Mouse (Mus musculus): ENCODE data around the gene Taldo1.
"Not testable (repeated sequence)": the region's sequence is repeated elsewhere in the genome, so short reads cannot be mapped to it uniquely, and the experiment has no call there.

Gene Taldo1

GRCm38 (mm10) chr7:141439140-141439679, 47.2 kb downstream of the Taldo1 start:
- no peak for DNase-seq (ENCODE audit: extremely low read depth, low read depth)

DNA sequence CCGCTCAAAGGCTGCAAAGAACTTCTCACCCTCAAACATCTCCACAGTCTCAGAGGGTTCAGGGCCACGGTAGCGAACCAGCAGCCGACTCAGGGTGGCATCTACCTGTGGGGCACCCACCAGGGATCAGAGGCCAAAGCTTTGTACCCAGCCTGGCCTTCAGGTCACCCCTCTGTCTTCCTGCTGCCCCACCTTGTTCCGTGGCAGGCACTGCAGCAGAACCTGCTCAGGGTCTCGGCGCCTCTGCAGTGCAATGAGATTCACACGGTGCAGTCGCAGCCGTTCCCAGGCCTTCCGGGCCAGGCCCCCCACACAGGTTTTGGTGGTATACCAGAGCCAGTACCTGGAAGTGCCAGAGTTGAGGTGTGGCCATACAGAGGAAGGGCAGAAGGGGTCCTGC, 47.8 kb downstream of the Taldo1 start:
- no peak for DNase-seq (ENCODE audit: extremely low read depth, low read depth)

GRCm38 (mm10) chr7:141440613-141441012, 48.6 kb downstream of the Taldo1 start:
- DNase-seq (ENCODE audit: extremely low read depth, low read depth) = no peak

DNA sequence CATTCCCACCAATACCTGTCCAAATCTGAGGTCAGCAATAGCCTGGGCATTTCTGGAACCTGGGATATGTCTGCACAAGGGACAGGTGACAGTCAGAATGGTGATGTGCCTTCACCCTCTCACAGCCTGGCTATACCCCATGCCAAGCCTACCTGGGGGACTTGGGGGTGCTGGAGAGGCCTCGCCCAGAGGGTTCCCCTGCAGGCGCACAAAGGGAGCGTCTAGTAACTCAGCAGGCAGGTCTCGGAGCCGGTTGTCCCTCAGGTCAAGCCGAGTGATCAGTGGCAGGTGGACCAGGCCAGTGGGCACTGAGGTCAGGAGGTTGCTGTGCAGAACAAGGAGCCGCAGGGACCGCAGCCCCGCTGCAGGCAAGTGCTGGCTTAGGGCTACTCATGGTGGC, 49.5 kb downstream of the Taldo1 start:
- no peak for DNase-seq (ENCODE audit: extremely low read depth, low read depth)

- DNase-seq (ENCODE audit: extremely low read depth, low read depth) = no peak
These were observed 50.2 kb downstream of the Taldo1 start for GRCm38 (mm10) chr7:141442199-141442598.

DNA sequence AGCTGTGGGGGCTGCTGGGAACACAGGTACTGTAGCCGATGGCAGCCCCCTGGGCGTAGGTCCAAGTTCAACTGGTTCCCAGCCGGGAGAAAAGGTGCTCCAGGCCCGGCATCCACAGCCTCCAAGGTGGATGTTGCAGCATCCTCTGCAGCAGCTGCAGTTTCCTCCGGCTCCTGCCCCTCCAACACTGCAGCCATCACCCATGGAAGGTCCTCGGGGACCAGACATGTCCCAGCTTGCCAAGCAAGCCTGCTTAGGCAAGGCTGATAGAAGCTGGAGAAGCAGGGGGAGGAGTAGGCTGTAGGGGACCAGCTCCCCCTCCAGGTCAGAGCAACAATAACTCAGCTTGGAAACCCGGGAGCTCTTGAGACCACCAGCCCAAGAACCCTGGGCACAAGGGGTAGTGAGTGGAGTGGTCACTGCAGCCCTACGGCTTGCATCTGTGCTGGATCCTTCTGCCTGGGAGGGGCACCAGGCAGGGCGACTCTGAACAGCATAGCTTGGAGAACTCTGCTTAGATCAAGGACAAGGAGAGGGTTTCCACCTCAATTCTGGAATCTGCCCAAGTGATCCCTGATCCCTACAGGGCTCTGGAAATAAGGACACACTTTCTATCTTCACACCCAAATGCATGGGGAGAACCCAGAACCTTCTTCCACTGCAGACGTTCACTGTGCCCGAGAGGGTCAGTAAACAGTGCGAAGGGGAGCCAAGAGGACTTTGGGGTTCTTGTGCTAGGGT, 51.3 kb downstream of the Taldo1 start:
- no peak for DNase-seq (ENCODE audit: extremely low read depth, low read depth)

GRCm38 (mm10) chr7:141443828-141444237, 51.8 kb downstream of the Taldo1 start, which contains the start of gene Pidd1:
Pidd1 (minus strand) TSS chr7:141444025.
- peak; percentile 65 for DNase-seq (ENCODE audit: extremely low read depth, low read depth)

DNA sequence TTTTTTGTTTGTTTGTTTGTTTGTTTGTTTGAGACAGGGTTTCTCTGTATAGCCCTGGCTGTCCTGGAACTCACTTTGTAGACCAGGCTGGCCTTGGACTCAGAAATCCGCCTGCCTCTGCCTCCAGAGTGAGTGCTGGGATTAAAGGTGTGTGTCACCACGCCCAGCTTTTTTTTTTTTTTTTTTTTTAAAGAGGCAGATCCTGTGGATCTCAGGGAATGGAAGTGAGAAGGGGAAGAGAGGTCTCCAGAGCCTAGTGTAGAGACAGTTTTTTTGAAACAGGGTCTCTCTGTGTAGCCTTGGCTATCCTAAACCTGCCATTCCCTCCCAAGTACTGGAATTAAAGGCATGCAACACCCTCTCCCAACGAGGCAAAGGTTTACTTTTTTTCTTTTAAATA, 54.4 kb downstream of the Taldo1 start:
- not testable (repeated sequence) for DNase-seq (ENCODE audit: extremely low read depth, low read depth)

DNA sequence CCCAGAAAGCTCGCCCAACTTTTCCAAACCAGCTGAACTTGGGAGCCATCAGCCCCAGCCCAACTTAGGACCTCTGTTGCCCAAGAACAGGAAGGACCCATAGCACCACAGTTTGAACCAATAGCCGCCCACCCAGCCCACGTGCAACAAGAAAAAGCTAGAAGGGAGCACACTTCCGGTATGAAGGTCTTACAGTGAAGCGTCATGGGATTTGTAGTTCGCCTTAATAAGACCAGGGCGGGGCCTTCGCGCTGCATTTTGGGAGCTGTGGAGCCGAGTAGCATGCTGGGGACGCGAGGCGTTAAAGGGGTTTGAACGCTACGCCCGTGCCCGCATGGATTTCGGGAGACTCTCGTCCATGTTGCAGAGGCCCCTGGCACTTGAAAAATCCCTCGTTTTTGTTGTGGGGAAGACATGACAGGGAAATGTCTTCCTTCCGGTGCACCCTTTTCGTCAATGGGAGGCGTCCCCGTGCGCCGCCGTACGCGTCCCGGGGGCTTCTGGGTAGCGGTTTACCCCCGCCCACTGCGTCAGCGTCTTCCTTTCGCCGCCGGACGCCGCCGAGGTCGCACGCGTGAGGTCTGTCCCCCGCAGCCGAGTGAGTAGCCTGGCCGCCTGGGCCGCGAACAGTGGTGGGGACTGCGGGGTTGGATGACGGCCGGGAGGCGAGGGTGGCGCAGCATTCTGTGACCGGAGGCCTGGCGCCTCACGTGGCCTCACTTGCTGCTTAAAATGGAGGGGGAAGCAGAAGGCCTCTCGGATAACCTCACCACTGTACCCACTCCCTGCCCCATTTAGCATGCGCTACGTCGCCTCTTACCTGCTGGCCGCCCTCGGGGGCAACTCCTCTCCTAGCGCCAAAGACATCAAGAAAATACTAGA, 55.4 kb downstream of the Taldo1 start, which contains the start of gene Rplp2:
Rplp2 (plus strand) TSS at position 261 of the 882 bp plus-strand sequence.
- DNase-seq (ENCODE audit: extremely low read depth, low read depth) = peak; percentile 97

DNA sequence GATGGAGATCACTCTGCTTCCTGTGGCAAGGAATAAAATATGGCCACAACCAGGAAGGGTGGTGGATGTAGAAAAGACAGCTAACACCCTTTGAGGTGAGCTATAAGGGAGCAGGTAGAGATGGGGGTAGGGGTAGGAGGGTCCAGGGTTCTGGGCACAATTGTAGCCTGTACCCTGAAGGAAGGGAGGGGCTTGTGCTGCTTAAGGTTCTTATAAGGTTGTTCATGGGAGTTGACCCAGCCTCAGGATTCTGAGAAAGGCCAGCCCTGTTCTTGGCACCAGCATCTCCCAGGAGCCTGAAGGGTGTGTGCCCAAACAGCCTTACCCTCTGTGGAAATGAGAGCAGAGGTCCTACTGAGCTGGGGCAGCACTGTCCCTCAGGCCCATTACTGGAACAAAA, 59.9 kb downstream of the Taldo1 start:
- DNase-seq (ENCODE audit: extremely low read depth, low read depth) = no peak
